Mouse (Mus musculus) ES-E14 (cell line): Measurements from ENCODE around the gene Szt2.

Experiments used
- MAFK ChIP-seq: IDR thresholded peaks from 2 replicates; pipeline ENCODE4 v1.6.1; 2014; ENCODE audit warnings: mild to moderate bottlenecking, low read depth, low read length, inconsistent platforms; ENCODE audit not compliant: insufficient read depth
- ZC3H11A ChIP-seq: IDR thresholded peaks from 2 replicates; pipeline ENCODE4 v1.6.1; 2012; ENCODE audit warnings: low read depth, mild to moderate bottlenecking, inconsistent platforms, low read length, borderline replicate concordance
- ZNF384 ChIP-seq: IDR thresholded peaks from 2 replicates; pipeline ENCODE4 v1.6.1; 2012; ENCODE audit warnings: low read depth, low read length, inconsistent platforms

DNA sequence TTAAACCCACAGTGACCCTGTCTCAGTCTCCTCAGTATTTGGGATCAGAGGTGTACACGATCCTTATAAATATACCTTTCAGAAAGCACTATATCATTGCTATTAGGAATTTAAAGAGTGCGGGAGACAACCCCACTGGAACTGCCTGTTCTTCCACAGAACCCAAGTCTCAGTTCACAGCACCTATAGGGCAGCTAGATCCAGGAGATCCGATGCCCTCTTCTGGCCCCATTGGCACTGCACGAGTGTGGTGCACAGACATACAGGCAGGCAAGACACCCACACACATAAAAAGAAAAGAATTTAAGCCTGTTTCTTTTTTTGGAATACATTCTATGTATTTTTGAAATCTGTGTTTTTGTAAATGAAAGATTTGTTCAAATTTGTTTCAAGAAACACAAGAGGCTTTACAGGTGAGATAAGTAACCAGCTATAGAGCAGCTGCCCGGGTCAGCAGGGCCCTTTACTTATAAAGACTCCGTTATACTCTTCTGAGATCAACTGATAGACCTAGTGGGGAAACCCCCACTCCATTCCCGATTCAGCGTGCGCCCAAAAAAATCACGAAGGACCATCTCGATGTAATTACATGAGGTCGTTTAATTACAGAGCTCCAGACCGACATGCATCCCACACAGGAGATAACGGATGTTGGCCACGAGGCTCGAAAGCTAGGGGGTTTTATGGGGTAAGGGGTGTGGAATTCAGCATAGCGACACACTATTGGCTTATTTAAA lies 50.7 kb downstream of the Szt2 start:
- TF ChIP-seq ZC3H11A (no peak), ZNF384 (no peak), MAFK (no peak)
